Mouse (Mus musculus) cerebellum, adult 9-11 months (tissue): ENCODE measurements around the gene Tm4sf19.
"Not testable (repeated sequence)": the region's sequence is repeated elsewhere in the genome, so short reads cannot be mapped to it uniquely, and the experiment has no call there.

Experiments
- DNase-seq: peaks from one replicate; pipeline ENCODE4 v3.0.0; 2022

Tm4sf19 gene

DNA sequence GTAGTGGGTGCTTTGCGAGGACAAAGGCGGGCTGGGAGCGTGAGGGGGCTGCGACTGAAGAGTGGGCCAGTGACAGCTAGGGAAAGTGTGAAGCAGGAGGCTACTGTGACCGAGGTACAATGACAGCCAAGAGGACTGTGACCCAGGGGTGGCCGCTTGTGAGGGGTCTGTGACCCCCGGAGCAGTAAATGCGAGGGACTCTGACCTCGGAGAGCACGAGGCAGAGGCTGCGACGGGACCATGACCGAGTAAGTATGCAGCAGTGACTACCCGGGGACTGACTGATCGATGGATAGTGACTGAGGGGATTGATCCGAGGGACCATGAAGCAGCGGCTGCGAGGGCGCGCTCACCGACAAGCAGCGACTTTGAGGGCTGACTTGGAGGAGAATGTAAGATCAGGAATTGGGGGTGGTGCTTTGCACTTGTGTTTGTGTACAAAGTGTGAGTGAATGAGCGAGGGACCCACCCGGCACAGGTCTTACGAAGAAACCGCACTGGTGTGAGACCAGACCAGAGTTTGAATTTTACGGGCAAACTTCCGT is 30.8 kb downstream of the Tm4sf19 start:
- no peak for DNase-seq

- DNase-seq = no peak
Measured at GRCm38 (mm10) chr16:32431926-32432325, 31.6 kb downstream of the Tm4sf19 start.

- DNase-seq = no peak
Measured at GRCm38 (mm10) chr16:32433138-32433537, 32.8 kb downstream of the Tm4sf19 start.

- DNase-seq = no peak
Measured at GRCm38 (mm10) chr16:32434066-32434465, 33.8 kb downstream of the Tm4sf19 start.

DNA sequence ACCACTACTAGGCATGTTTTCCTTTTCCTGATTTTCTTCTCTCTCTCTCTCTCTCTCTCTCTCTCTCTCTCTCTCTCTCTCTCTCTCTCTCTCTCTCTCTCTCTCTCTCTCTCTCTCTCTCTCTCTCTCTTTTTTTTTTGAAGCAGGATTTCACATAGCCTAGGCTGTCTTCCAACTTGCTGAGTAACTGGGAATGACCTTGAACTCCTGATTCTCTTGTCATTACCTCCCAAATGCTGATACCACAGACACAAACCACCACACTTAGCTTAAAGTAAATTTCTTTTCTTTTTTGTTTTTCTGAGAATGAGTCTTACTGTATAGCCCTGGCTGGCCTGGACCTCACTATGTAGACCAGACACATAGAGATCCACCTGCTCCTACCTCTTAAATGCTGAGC is 34.4 kb downstream of the Tm4sf19 start:
- DNase-seq = no peak

DNA sequence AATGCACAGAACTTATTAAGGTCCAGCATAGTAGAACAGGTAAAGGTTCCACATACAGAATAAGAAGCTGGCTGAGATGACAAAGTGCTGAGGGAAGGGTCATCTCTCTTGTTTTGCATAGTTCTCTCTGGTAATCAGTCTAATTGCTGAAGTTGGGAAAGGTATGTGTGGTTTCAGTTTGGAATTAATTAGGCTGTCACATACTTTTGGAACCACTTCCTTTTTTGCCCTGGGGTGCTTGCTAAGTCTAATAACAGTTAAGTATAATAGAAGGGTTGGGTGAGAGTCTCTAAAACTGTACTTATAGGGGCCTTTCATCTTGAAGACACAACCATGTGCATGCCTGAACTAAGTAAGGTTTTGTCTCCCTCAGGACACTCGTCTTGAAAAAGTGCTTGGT is 36.4 kb downstream of the Tm4sf19 start:
- no peak for DNase-seq

- DNase-seq = no peak
Measured at GRCm38 (mm10) chr16:32437266-32437665, 37.0 kb downstream of the Tm4sf19 start.

DNA sequence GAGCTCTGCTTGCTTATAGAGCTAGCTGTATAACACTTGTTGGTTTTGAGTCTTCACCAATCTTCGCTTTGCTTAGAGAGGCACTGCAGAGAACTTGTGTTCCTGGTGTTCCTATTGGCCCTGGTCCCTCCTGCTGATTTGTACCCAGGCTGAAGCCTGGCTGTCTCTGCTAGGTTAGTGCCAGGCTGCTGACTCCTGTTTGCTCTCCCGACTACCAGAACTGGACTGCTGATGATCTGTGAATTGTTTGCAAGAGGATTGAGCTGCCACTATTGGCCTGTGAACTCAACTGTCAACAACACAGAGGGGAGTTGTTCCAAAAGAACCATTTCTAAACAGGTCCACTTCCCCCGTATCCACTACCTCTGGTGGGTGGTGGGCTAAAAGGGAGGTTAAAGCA is 41.1 kb downstream of the Tm4sf19 start:
- no peak for DNase-seq

- DNase-seq = not testable (repeated sequence)
Measured at GRCm38 (mm10) chr16:32444615-32445014, 44.3 kb downstream of the Tm4sf19 start.

DNA sequence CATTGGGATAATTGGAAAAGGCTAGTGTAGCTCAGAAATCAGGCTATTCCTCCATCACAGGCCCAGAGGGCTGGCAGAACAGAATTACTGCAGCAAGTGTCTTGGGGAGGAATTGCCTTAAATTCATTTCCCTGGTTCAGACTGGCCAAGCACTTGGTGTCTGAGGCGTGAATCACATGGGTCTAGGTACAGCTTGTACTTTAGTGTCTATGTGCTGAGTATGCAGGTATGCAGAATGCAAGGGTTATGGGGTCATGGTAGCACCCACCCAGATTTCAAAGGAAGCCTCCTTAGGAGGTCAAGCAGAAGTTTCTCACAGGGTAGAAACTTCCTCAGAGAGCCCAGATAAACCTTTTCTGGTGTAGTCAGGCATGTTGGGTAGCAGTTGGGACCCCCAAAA is 45.3 kb downstream of the Tm4sf19 start:
- DNase-seq = no peak

DNA sequence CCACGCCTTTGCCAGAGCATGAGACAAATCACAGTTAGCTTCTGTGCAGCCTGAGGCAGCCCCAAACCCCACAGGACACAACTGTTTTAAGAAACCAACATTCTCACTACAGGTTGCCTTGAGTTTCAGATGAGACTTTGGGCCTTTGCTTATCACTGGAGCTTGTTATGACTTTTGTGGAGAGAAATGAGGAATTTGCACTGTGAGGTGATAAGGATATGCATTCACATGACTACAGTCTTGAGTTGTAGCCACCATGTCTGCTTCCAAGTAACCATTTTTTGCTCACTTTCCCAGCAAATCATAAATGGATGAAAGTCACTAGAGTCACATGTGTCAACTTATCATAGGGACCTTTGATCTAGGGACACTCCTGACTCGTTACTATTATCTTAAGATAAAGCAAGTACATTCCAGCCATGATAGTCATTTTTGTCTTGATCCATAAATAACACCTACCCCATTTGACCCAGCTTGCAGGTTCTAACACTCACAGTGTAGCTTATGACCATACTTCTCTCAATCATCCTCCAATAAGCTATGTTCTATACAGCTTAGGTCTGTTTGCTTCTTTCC is 46.3 kb downstream of the Tm4sf19 start:
- no peak for DNase-seq

GRCm38 (mm10) chr16:32449665-32450064 is 49.4 kb downstream of the Tm4sf19 start:
- no peak for DNase-seq

GRCm38 (mm10) chr16:32450133-32450532 is 49.8 kb downstream of the Tm4sf19 start:
- DNase-seq = no peak

DNA sequence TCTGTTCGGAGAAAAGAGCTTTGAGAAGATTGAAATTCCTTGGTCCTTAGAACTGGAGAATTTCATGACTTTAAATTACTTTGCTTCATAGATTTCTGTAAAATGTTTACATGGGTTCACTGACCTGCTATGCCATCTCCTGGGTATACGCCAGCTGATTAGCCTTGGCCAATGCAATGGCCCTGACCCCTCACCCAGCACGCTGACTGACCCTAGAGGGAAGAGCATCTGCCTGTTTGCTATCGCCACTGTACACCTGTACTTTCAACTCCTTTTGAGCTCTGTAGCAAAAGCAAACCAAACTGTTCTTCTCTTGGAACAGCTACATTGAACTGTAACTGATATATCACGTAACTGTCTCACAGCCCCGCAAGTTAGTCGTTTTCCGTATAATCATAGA is 52.8 kb downstream of the Tm4sf19 start:
- DNase-seq = no peak

GRCm38 (mm10) chr16:32454646-32455045 is 54.3 kb downstream of the Tm4sf19 start:
- DNase-seq = no peak

DNA sequence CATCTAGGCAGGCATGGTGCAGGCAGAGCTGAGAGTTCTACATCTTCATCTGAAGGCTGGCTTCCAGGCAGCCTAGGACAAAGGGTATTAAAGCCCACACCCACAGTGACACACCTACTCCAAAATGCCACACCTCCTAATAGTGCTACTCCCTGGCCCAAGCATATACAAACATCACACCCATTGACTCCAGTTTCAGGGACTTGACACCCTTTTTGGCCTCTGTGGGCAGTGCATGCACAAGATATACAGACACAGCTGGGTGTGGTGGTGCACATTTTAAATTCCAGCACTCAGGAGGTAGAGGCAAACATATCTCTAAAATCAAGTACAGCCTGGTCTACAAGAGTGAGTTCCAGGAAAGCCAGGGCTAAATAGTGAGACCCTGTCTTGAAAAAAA is 55.8 kb downstream of the Tm4sf19 start:
- DNase-seq = no peak

GRCm38 (mm10) chr16:32456761-32457160 is 56.5 kb downstream of the Tm4sf19 start:
- DNase-seq = no peak
